Mouse (Mus musculus): ENCODE measurements at regions not wholly inside any gene's neighbourhood (a gene's known extent, or its start where the extent isn't known, plus 50 kb on each side); places are given as distances from the start of the nearest gene placed in this dataset.

- TF ChIP-seq CTCF (IDR thresholded peaks at IDR 0.05 in 2 of 3, conservative IDR thresholded peaks at IDR 0.05 in 1 of 3; ENCODE audit: control insufficient read depth in 1 of 3, insufficient read depth in 1 of 3, low read depth in 2 of 3, low read length in 3 of 3, poor library complexity in 1 of 3, severe bottlenecking in 1 of 3) (no peak), USF1 (IDR thresholded peaks at IDR 0.05; ENCODE audit: low read depth, low read length) (no peak), ZMIZ1 (IDR thresholded peaks at IDR 0.05; ENCODE audit: low read depth, low read length) (no peak), TCF12 (IDR thresholded peaks at IDR 0.05; ENCODE audit: low read depth, low read length) (no peak), ZNF384 (IDR thresholded peaks at IDR 0.05; ENCODE audit: low read depth, low read length) (no peak), RCOR1 (IDR thresholded peaks at IDR 0.05; ENCODE audit: low read depth, low read length) (no peak), POLR2A (IDR thresholded peaks at IDR 0.05; ENCODE audit: control insufficient read depth in 1 of 2, insufficient read depth in 1 of 2, low read depth in 1 of 2, low read length in 2 of 2, poor library complexity in 1 of 2) (no peak), SIN3A (IDR thresholded peaks at IDR 0.05; ENCODE audit: low read length) (no peak), SMC3 (IDR thresholded peaks at IDR 0.05; ENCODE audit: low read depth, low read length) (no peak), MXI1 (IDR thresholded peaks at IDR 0.05; ENCODE audit: low read depth, low read length) (no peak), HCFC1 (IDR thresholded peaks at IDR 0.05; ENCODE audit: low read depth, low read length) (no peak)
Measured at GRCm38 (mm10) chr2:45261949-45262348, 144.8 kb upstream of the Zeb2 start.
